Mouse (Mus musculus): Measurements from ENCODE around the gene Rab10. TPM values are rescaled to one million over a fixed set of nuclear protein-coding genes. Genes with fewer than 3 reads are reported as not detected.

Rab10 gene
- polyA plus RNA-seq (2015; fragmentation: Nextera tagmentation; extraction: Ambion mirVana) = 65.1 and 68.4 TPM in 2 replicates

GRCm38 (mm10) chr12:3309391-3310320, at the start of gene Rab10:
TSS of gene Rab10 (minus strand) at chr12:3309969.
- Histone ChIP-seq H3K27ac (ENCODE audit: low read length) (peak within 1 kb of the TSS; percentile 98), H3K9me3 (ENCODE audit: low read length) (no peaks in the 10 kb centered on the region), H3K4me3 (ENCODE audit: low read length) (peak within 1 kb of the TSS; percentile 96), H3K27me3 (ENCODE audit: insufficient read depth, low read length) (no peaks in the 10 kb centered on the region), H3K4me1 (ENCODE audit: insufficient read depth, low read length) (peaks cover 16% of the 10 kb centered on the region), H3K4me2 (replicated peaks; ENCODE audit: low read depth, low read length) (peak within 1 kb of the TSS; percentile 93), H3K36me3 (ENCODE audit: insufficient read depth, low read length) (no peaks in the 10 kb centered on the region), H3K9ac (replicated peaks; ENCODE audit: low read length) (peak within 1 kb of the TSS; percentile 92)
- ATAC-seq (ENCODE audit: low FRiP score, low TSS enrichment) = peak; percentile 98
- WGBS = under 1% methylated on average over 101 of the region's 111 CpGs

GRCm38 (mm10) chr12:3359302-3359701, 49.5 kb upstream of the Rab10 start:
- no peak overlapping the region for H3K4me2 ChIP-seq (replicated peaks; ENCODE audit: low read depth, low read length)
- no peak overlapping the region for H3K9ac ChIP-seq (replicated peaks; ENCODE audit: low read length)
- no peaks in the 10 kb centered on the region for H3K4me1 ChIP-seq (ENCODE audit: insufficient read depth, low read length)
- no peak overlapping the region for H3K4me3 ChIP-seq (ENCODE audit: low read length)
- no peaks in the 10 kb centered on the region for H3K36me3 ChIP-seq (ENCODE audit: insufficient read depth, low read length)
- WGBS = 19% methylated on average over 3 of the region's 3 CpGs
- no peaks in the 10 kb centered on the region for H3K9me3 ChIP-seq (ENCODE audit: low read length)
- H3K27ac ChIP-seq (ENCODE audit: low read length) = no peak overlapping the region
- no peak for ATAC-seq (ENCODE audit: low FRiP score, low TSS enrichment)
- no peaks in the 10 kb centered on the region for H3K27me3 ChIP-seq (ENCODE audit: insufficient read depth, low read length)

GRCm38 (mm10) chr12:3356824-3357223, 47.1 kb upstream of the Rab10 start:
- H3K36me3 ChIP-seq (ENCODE audit: insufficient read depth, low read length) = no peaks in the 10 kb centered on the region
- no peak overlapping the region for H3K9ac ChIP-seq (replicated peaks; ENCODE audit: low read length)
- 58% methylated on average over 16 of the region's 16 CpGs for WGBS
- H3K4me2 ChIP-seq (replicated peaks; ENCODE audit: low read depth, low read length) = no peak overlapping the region; the same call in 1 of the 2 replicates
- no peaks in the 10 kb centered on the region for H3K9me3 ChIP-seq (ENCODE audit: low read length)
- no peaks in the 10 kb centered on the region for H3K27me3 ChIP-seq (ENCODE audit: insufficient read depth, low read length)
- no peak for ATAC-seq (ENCODE audit: low FRiP score, low TSS enrichment)
- H3K4me1 ChIP-seq (ENCODE audit: insufficient read depth, low read length) = no peaks in the 10 kb centered on the region
- no peak overlapping the region for H3K27ac ChIP-seq (ENCODE audit: low read length)
- H3K4me3 ChIP-seq (ENCODE audit: low read length) = 0 out of 2 replicates have a peak overlapping the region, but pooled peaks have one; percentile 9

GRCm38 (mm10) chr12:3355068-3355467, 45.3 kb upstream of the Rab10 start:
- H3K27ac ChIP-seq (ENCODE audit: low read length) = no peak overlapping the region
- no peak overlapping the region for H3K4me2 ChIP-seq (replicated peaks; ENCODE audit: low read depth, low read length)
- H3K9me3 ChIP-seq (ENCODE audit: low read length) = no peaks in the 10 kb centered on the region
- no peak overlapping the region for H3K4me3 ChIP-seq (ENCODE audit: low read length)
- no peaks in the 10 kb centered on the region for H3K27me3 ChIP-seq (ENCODE audit: insufficient read depth, low read length)
- no peaks in the 10 kb centered on the region for H3K36me3 ChIP-seq (ENCODE audit: insufficient read depth, low read length)
- no peaks in the 10 kb centered on the region for H3K4me1 ChIP-seq (ENCODE audit: insufficient read depth, low read length)
- ATAC-seq (ENCODE audit: low FRiP score, low TSS enrichment) = no peak
- 87% methylated on average over 8 of the region's 8 CpGs for WGBS
- no peak overlapping the region for H3K9ac ChIP-seq (replicated peaks; ENCODE audit: low read length)

- no peak overlapping the region for H3K4me2 ChIP-seq (replicated peaks; ENCODE audit: low read depth, low read length)
- no peak for ATAC-seq (ENCODE audit: low FRiP score, low TSS enrichment)
- 63% methylated on average over 6 of the region's 6 CpGs for WGBS
Observed at GRCm38 (mm10) chr12:3352216-3352615, 42.4 kb upstream of the Rab10 start.

GRCm38 (mm10) chr12:3350136-3350535, 40.4 kb upstream of the Rab10 start:
- H3K4me1 ChIP-seq (ENCODE audit: insufficient read depth, low read length) = no peaks in the 10 kb centered on the region
- WGBS = 34% methylated on average over 5 of the region's 5 CpGs
- H3K4me3 ChIP-seq (ENCODE audit: low read length) = no peak overlapping the region
- no peaks in the 10 kb centered on the region for H3K36me3 ChIP-seq (ENCODE audit: insufficient read depth, low read length)
- H3K9me3 ChIP-seq (ENCODE audit: low read length) = no peaks in the 10 kb centered on the region
- no peak overlapping the region for H3K4me2 ChIP-seq (replicated peaks; ENCODE audit: low read depth, low read length)
- H3K9ac ChIP-seq (replicated peaks; ENCODE audit: low read length) = no peak overlapping the region
- no peak overlapping the region for H3K27ac ChIP-seq (ENCODE audit: low read length)
- ATAC-seq (ENCODE audit: low FRiP score, low TSS enrichment) = peak; percentile 80; the same call in 1 of the 2 replicates
- no peaks in the 10 kb centered on the region for H3K27me3 ChIP-seq (ENCODE audit: insufficient read depth, low read length)

More at GRCm38 (mm10) chr12:3352216-3352615, 42.4 kb upstream of the Rab10 start:
- H3K4me1 ChIP-seq (ENCODE audit: insufficient read depth, low read length) = no peaks in the 10 kb centered on the region
- no peak overlapping the region for H3K4me3 ChIP-seq (ENCODE audit: low read length)
- no peak overlapping the region for H3K9ac ChIP-seq (replicated peaks; ENCODE audit: low read length)
- H3K27me3 ChIP-seq (ENCODE audit: insufficient read depth, low read length) = no peaks in the 10 kb centered on the region
- no peaks in the 10 kb centered on the region for H3K9me3 ChIP-seq (ENCODE audit: low read length)
- no peak overlapping the region for H3K27ac ChIP-seq (ENCODE audit: low read length)
- no peaks in the 10 kb centered on the region for H3K36me3 ChIP-seq (ENCODE audit: insufficient read depth, low read length)

GRCm38 (mm10) chr12:3349387-3349786, 39.6 kb upstream of the Rab10 start:
- WGBS = 84% methylated on average over 3 of the region's 3 CpGs
- no peak overlapping the region for H3K9ac ChIP-seq (replicated peaks; ENCODE audit: low read length)
- ATAC-seq (ENCODE audit: low FRiP score, low TSS enrichment) = no peak
- no peak overlapping the region for H3K4me3 ChIP-seq (ENCODE audit: low read length)
- H3K27ac ChIP-seq (ENCODE audit: low read length) = no peak overlapping the region
- no peak overlapping the region for H3K4me2 ChIP-seq (replicated peaks; ENCODE audit: low read depth, low read length)
- H3K9me3 ChIP-seq (ENCODE audit: low read length) = no peaks in the 10 kb centered on the region
- no peaks in the 10 kb centered on the region for H3K27me3 ChIP-seq (ENCODE audit: insufficient read depth, low read length)
- H3K36me3 ChIP-seq (ENCODE audit: insufficient read depth, low read length) = no peaks in the 10 kb centered on the region
- H3K4me1 ChIP-seq (ENCODE audit: insufficient read depth, low read length) = no peaks in the 10 kb centered on the region

GRCm38 (mm10) chr12:3347682-3348081, 37.9 kb upstream of the Rab10 start:
- no peak for ATAC-seq (ENCODE audit: low FRiP score, low TSS enrichment)
- H3K4me1 ChIP-seq (ENCODE audit: insufficient read depth, low read length) = no peaks in the 10 kb centered on the region
- H3K4me2 ChIP-seq (replicated peaks; ENCODE audit: low read depth, low read length) = no peak overlapping the region
- H3K9me3 ChIP-seq (ENCODE audit: low read length) = no peaks in the 10 kb centered on the region
- no peak overlapping the region for H3K27ac ChIP-seq (ENCODE audit: low read length)
- no peak overlapping the region for H3K4me3 ChIP-seq (ENCODE audit: low read length)
- no peak overlapping the region for H3K9ac ChIP-seq (replicated peaks; ENCODE audit: low read length)
- no peaks in the 10 kb centered on the region for H3K27me3 ChIP-seq (ENCODE audit: insufficient read depth, low read length)
- no peaks in the 10 kb centered on the region for H3K36me3 ChIP-seq (ENCODE audit: insufficient read depth, low read length)

GRCm38 (mm10) chr12:3345038-3345437, 35.3 kb upstream of the Rab10 start:
- H3K27ac ChIP-seq (ENCODE audit: low read length) = no peak overlapping the region
- no peak overlapping the region for H3K9ac ChIP-seq (replicated peaks; ENCODE audit: low read length)
- ATAC-seq (ENCODE audit: low FRiP score, low TSS enrichment) = no peak
- H3K4me3 ChIP-seq (ENCODE audit: low read length) = no peak overlapping the region
- no peaks in the 10 kb centered on the region for H3K27me3 ChIP-seq (ENCODE audit: insufficient read depth, low read length)
- no peaks in the 10 kb centered on the region for H3K36me3 ChIP-seq (ENCODE audit: insufficient read depth, low read length)
- H3K9me3 ChIP-seq (ENCODE audit: low read length) = no peaks in the 10 kb centered on the region
- WGBS = 81% methylated on average over 5 of the region's 5 CpGs
- no peak overlapping the region for H3K4me2 ChIP-seq (replicated peaks; ENCODE audit: low read depth, low read length)
- no peaks in the 10 kb centered on the region for H3K4me1 ChIP-seq (ENCODE audit: insufficient read depth, low read length)

- no peaks in the 10 kb centered on the region for H3K36me3 ChIP-seq (ENCODE audit: insufficient read depth, low read length)
- H3K4me1 ChIP-seq (ENCODE audit: insufficient read depth, low read length) = no peaks in the 10 kb centered on the region
- ATAC-seq (ENCODE audit: low FRiP score, low TSS enrichment) = no peak
- WGBS = 71% methylated on average over 2 of the region's 2 CpGs
- no peak overlapping the region for H3K4me2 ChIP-seq (replicated peaks; ENCODE audit: low read depth, low read length)
- no peak overlapping the region for H3K27ac ChIP-seq (ENCODE audit: low read length)
- no peaks in the 10 kb centered on the region for H3K27me3 ChIP-seq (ENCODE audit: insufficient read depth, low read length)
- no peaks in the 10 kb centered on the region for H3K9me3 ChIP-seq (ENCODE audit: low read length)
- H3K4me3 ChIP-seq (ENCODE audit: low read length) = no peak overlapping the region
- no peak overlapping the region for H3K9ac ChIP-seq (replicated peaks; ENCODE audit: low read length)
Observed at GRCm38 (mm10) chr12:3344155-3344554, 34.4 kb upstream of the Rab10 start.
